Mouse (Mus musculus): ENCODE measurements around the gene 2010111I01Rik. TPM values are rescaled to one million over a fixed set of nuclear protein-coding genes. Genes with fewer than 3 reads are reported as not detected.

The 2010111I01Rik gene
- total RNA-seq, 1 experiment = 58.3 TPM

DNA sequence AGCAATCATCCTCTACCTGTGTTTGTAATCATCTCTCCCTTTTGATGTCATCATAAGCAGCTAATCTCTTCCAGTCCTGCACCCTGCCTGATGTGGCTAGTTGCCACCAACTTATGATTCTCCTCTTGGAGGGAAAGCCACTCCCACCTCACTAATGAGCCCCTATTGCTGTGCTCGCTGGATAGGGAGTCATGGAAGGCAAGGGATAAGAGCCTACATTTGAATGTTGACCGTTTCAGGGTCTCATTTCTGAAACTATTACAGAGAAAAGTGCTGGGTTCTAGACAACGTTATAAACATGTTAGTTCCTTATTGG is 109.9 kb downstream of the 2010111I01Rik start:
- Histone ChIP-seq H3K36me3 (ENCODE audit: control insufficient read depth, insufficient read depth, low read length, poor library complexity, severe bottlenecking) (no peaks in the 10 kb centered on the region), H3K4me3 (ENCODE audit: insufficient read depth in 1 of 2, low read depth in 1 of 2, low read length in 2 of 2, poor library complexity in 1 of 2, severe bottlenecking in 1 of 2) (no peak overlapping the region), H3K9ac (ENCODE audit: insufficient read depth, low read depth, low read length, poor library complexity, severe bottlenecking) (no peak overlapping the region), H3K9me3 (ENCODE audit: control insufficient read depth, insufficient read depth, low read depth, low read length) (no peaks in the 10 kb centered on the region), H3K27ac (ENCODE audit: insufficient read depth, low read depth, low read length, poor library complexity, severe bottlenecking) (no peak overlapping the region), H3K4me1 (ENCODE audit: control insufficient read depth in 2 of 2, insufficient read depth in 2 of 2, low read length in 2 of 2, poor library complexity in 1 of 2) (peaks cover 0 to 5% of the 10 kb centered on the region in 2 experiments; a peak in 1 of 4 replicates)
- DNase-seq (ENCODE audit: low read depth, low spot score) = no peak
- in situ Hi-C loops (cut with MboI; ENCODE audit: low sequenced_read_pairs in 2 of 2, unreplicated experiment in 2 of 2) = no loop called here
- TF ChIP-seq MAFK (IDR thresholded peaks at IDR 0.05; ENCODE audit: insufficient read depth, low read depth, low read length) (no peak), HCFC1 (IDR thresholded peaks at IDR 0.05; ENCODE audit: borderline replicate concordance, insufficient read depth, low read length) (no peak), CHD2 (IDR thresholded peaks at IDR 0.05; ENCODE audit: low read depth, low read length) (no peak), ZC3H11A (IDR thresholded peaks at IDR 0.05; ENCODE audit: borderline replicate concordance, low read depth, low read length) (no peak), ZNF384 (IDR thresholded peaks at IDR 0.05; ENCODE audit: low read depth, low read length) (no peak)

DNA sequence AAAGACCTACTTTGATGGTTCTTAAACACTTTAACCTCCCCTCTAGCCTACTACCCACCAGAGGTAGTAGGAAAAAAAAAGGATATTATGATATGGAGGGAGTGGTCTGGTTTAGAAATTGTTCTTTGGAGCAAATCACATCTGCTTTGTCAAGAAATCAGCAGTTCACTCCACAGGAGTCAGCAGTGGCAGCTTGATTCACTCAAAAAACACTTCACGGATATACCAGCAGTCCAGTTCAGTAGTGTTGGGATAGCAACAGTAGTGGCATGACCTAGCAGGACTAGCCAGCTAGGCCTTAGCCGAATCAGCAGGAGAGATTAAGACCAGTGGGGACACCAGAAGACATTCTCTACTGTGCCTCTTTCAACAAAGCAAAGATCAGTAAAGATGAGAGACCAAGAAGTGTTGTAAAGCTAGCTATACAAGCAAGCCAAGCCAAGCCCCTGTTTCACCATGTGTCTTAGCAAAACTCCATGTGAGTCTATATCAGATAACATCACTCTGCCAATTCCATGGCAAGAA is 110.7 kb downstream of the 2010111I01Rik start:
- DNase-seq (ENCODE audit: low read depth, low spot score) = no peak
- H3K27ac ChIP-seq (ENCODE audit: insufficient read depth, low read depth, low read length, poor library complexity, severe bottlenecking) = no peak overlapping the region
- in situ Hi-C loops (cut with MboI; ENCODE audit: low sequenced_read_pairs in 2 of 2, unreplicated experiment in 2 of 2) = no loop called here

DNA sequence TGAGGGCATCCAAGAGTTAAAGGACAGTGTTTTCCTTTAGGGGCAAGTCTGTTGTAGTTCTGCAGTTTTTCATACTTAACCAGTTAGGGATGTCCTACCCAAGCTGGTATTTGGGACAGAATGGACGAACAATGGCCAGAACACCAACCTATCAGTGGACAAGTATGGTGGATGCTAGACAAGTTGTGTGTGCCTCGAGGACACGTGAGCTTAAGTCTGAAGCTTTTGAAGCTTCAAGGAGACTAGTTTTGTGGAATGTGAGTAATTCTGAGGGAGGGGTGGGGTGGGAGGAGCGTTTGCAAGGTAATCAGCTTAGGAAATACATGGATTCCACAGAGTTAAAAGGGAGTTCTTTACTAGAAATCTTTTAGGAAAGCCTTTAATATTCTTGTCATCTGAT is 115.5 kb downstream of the 2010111I01Rik start:
- TF ChIP-seq ZC3H11A (IDR thresholded peaks at IDR 0.05; ENCODE audit: borderline replicate concordance, low read depth, low read length) (no peak), HCFC1 (IDR thresholded peaks at IDR 0.05; ENCODE audit: borderline replicate concordance, insufficient read depth, low read length) (no peak), CHD2 (IDR thresholded peaks at IDR 0.05; ENCODE audit: low read depth, low read length) (no peak), ZNF384 (IDR thresholded peaks at IDR 0.05; ENCODE audit: low read depth, low read length) (no peak), MAFK (IDR thresholded peaks at IDR 0.05; ENCODE audit: insufficient read depth, low read depth, low read length) (no peak)
- Histone ChIP-seq H3K4me1 (ENCODE audit: control insufficient read depth in 2 of 2, insufficient read depth in 2 of 2, low read length in 2 of 2, poor library complexity in 1 of 2) (peaks cover 2 to 7% of the 10 kb centered on the region in 2 experiments; a peak in 2 of 4 replicates), H3K9me3 (ENCODE audit: control insufficient read depth, insufficient read depth, low read depth, low read length) (no peaks in the 10 kb centered on the region), H3K4me3 (ENCODE audit: insufficient read depth in 1 of 2, low read depth in 1 of 2, low read length in 2 of 2, poor library complexity in 1 of 2, severe bottlenecking in 1 of 2) (no peak overlapping the region), H3K36me3 (ENCODE audit: control insufficient read depth, insufficient read depth, low read length, poor library complexity, severe bottlenecking) (no peaks in the 10 kb centered on the region), H3K27ac (ENCODE audit: insufficient read depth, low read depth, low read length, poor library complexity, severe bottlenecking) (no peak overlapping the region), H3K9ac (ENCODE audit: insufficient read depth, low read depth, low read length, poor library complexity, severe bottlenecking) (no peak overlapping the region)
- no peak for DNase-seq (ENCODE audit: low read depth, low spot score)
- in situ Hi-C loops (cut with MboI; ENCODE audit: low sequenced_read_pairs in 2 of 2, unreplicated experiment in 2 of 2) = no loop called here

More for the DNA sequence above, 110.7 kb downstream of the 2010111I01Rik start:
- Histone ChIP-seq H3K36me3 (ENCODE audit: control insufficient read depth, insufficient read depth, low read length, poor library complexity, severe bottlenecking) (no peaks in the 10 kb centered on the region), H3K9me3 (ENCODE audit: control insufficient read depth, insufficient read depth, low read depth, low read length) (no peaks in the 10 kb centered on the region), H3K4me3 (ENCODE audit: insufficient read depth in 1 of 2, low read depth in 1 of 2, low read length in 2 of 2, poor library complexity in 1 of 2, severe bottlenecking in 1 of 2) (no peak overlapping the region), H3K4me1 (ENCODE audit: control insufficient read depth in 2 of 2, insufficient read depth in 2 of 2, low read length in 2 of 2, poor library complexity in 1 of 2) (peaks cover under 1 to 5% of the 10 kb centered on the region in 2 experiments; a peak in 1 of 4 replicates), H3K9ac (ENCODE audit: insufficient read depth, low read depth, low read length, poor library complexity, severe bottlenecking) (no peak overlapping the region)
- no peak for TF ChIP-seq HCFC1 (IDR thresholded peaks at IDR 0.05; ENCODE audit: borderline replicate concordance, insufficient read depth, low read length)
- no peak for TF ChIP-seq MAFK (IDR thresholded peaks at IDR 0.05; ENCODE audit: insufficient read depth, low read depth, low read length)
- TF ChIP-seq ZNF384 (IDR thresholded peaks at IDR 0.05; ENCODE audit: low read depth, low read length) = no peak
- TF ChIP-seq ZC3H11A (IDR thresholded peaks at IDR 0.05; ENCODE audit: borderline replicate concordance, low read depth, low read length) = no peak
- TF ChIP-seq CHD2 (IDR thresholded peaks at IDR 0.05; ENCODE audit: low read depth, low read length) = no peak

DNA sequence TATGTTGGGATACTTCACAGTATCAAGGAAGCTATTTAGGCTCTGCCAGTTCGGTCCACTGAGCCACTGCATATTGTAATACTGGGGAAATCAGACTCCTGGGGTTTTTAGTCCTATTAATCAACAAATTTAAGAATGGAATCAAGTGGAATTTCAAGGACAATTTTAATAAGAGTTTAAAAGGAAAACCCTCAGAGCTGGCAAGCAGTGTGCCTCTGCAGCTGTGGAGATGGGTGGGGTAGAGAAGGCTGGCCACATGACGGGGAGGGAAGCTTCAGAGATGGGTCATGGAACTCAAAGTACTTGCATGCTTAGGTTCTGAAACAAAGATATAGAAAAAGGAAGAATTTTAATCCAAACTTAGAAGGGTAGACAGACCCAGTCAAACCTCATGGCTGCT is 116.1 kb downstream of the 2010111I01Rik start:
- no peak for DNase-seq (ENCODE audit: low read depth, low spot score)
- H3K9ac ChIP-seq (ENCODE audit: insufficient read depth, low read depth, low read length, poor library complexity, severe bottlenecking) = no peak overlapping the region
- H3K27ac ChIP-seq (ENCODE audit: insufficient read depth, low read depth, low read length, poor library complexity, severe bottlenecking) = no peak overlapping the region
- H3K36me3 ChIP-seq (ENCODE audit: control insufficient read depth, insufficient read depth, low read length, poor library complexity, severe bottlenecking) = no peaks in the 10 kb centered on the region
- in situ Hi-C loops (cut with MboI; ENCODE audit: low sequenced_read_pairs in 2 of 2, unreplicated experiment in 2 of 2) = no loop called here
- H3K9me3 ChIP-seq (ENCODE audit: control insufficient read depth, insufficient read depth, low read depth, low read length) = no peaks in the 10 kb centered on the region
- no peak for TF ChIP-seq HCFC1 (IDR thresholded peaks at IDR 0.05; ENCODE audit: borderline replicate concordance, insufficient read depth, low read length)
- TF ChIP-seq ZNF384 (IDR thresholded peaks at IDR 0.05; ENCODE audit: low read depth, low read length) = no peak
- no peak for TF ChIP-seq CHD2 (IDR thresholded peaks at IDR 0.05; ENCODE audit: low read depth, low read length)
- no peak for TF ChIP-seq ZC3H11A (IDR thresholded peaks at IDR 0.05; ENCODE audit: borderline replicate concordance, low read depth, low read length)
- TF ChIP-seq MAFK (IDR thresholded peaks at IDR 0.05; ENCODE audit: insufficient read depth, low read depth, low read length) = no peak
- H3K4me3 ChIP-seq (ENCODE audit: insufficient read depth in 1 of 2, low read depth in 1 of 2, low read length in 2 of 2, poor library complexity in 1 of 2, severe bottlenecking in 1 of 2) = no peak overlapping the region
- H3K4me1 ChIP-seq (ENCODE audit: control insufficient read depth in 2 of 2, insufficient read depth in 2 of 2, low read length in 2 of 2, poor library complexity in 1 of 2) = peaks cover 2 to 7% of the 10 kb centered on the region in 2 experiments; a peak in 2 of 4 replicates
